Mouse (Mus musculus) cerebellum, adult 2 months (tissue): ENCODE measurements around the gene Pacrg.

Experiments
- CTCF ChIP-seq: fragments of 200-500 bp; IDR thresholded peaks from 2 replicates; pipeline ENCODE4 v1.5.1; 2011; ENCODE audit warnings: low read depth, mild to moderate bottlenecking, control low read depth, low read length, moderate library complexity, borderline replicate concordance; ENCODE audit not compliant: insufficient read depth
- POLR2A ChIP-seq: fragments of 200-500 bp; IDR thresholded peaks from 2 replicates; pipeline ENCODE4 v1.6.1; 2011; ENCODE audit warnings: low read length, control low read depth, borderline replicate concordance; ENCODE audit not compliant: insufficient read depth

GRCm38 (mm10) chr17:10479020-10479707 is 360.9 kb downstream of the Pacrg start:
- no peak for TF ChIP-seq CTCF
- no peak for TF ChIP-seq POLR2A
